Mouse (Mus musculus) lung, embryonic 16.5 days (tissue): ENCODE results near the gene Ammecr1. TPM values are rescaled to one million over a fixed set of nuclear protein-coding genes. Genes with fewer than 3 reads are reported as not detected.

Experiments used
- ATAC-seq: fragments of 200-750 bp; cut with Nextera tagmentation; 2 replicates; pipeline ENCODE4 v1.8.0; 2017; ENCODE audit warnings: low read depth, mild to moderate bottlenecking, moderate library complexity
- H3K27ac ChIP-seq: fragments of 300-500 bp; sonication (generic); 2 replicates; pipeline ENCODE4 v1.5.1; 2014; ENCODE audit warnings: mild to moderate bottlenecking, control low read depth, low read length
- H3K27me3 ChIP-seq: fragments of 300-500 bp; sonication (generic); 2 replicates; pipeline ENCODE4 v1.6.1; 2014; ENCODE audit warnings: low read depth, low read length, mixed read lengths; ENCODE audit not compliant: control insufficient read depth, insufficient read depth
- H3K36me3 ChIP-seq: fragments of 300-500 bp; sonication (generic); 2 replicates; pipeline ENCODE4 v1.6.1; 2014; ENCODE audit warnings: low read length; ENCODE audit not compliant: control insufficient read depth, insufficient read depth
- H3K4me1 ChIP-seq: fragments of 300-500 bp; sonication (generic); replicated peaks from 2 replicates; pipeline ENCODE4 v1.6.1; 2014; ENCODE audit warnings: low read length, mixed read lengths; ENCODE audit not compliant: control insufficient read depth, insufficient read depth
- H3K4me2 ChIP-seq: fragments of 300-500 bp; sonication (generic); 2 replicates; pipeline ENCODE4 v1.6.1; 2014; ENCODE audit warnings: low read depth, low read length, control low read depth
- H3K4me3 ChIP-seq: fragments of 300-500 bp; sonication (generic); 2 replicates; pipeline ENCODE4 v1.5.1; 2014; ENCODE audit warnings: mild to moderate bottlenecking, low read length, control low read depth
- H3K9ac ChIP-seq: fragments of 300-500 bp; sonication (generic); 2 replicates; pipeline ENCODE4 v1.6.1; 2014; ENCODE audit warnings: low read length, control low read depth
- H3K9me3 ChIP-seq: fragments of 300-500 bp; sonication (generic); 2 replicates; pipeline ENCODE4 v1.6.1; 2016; ENCODE audit warnings: low read length; ENCODE audit not compliant: control insufficient read depth
- WGBS: fragments of 180-500 bp; shearing (Covaris S2); extraction: QIAGEN DNeasy Blood & Tissue Kit; methylation state at CpG from one replicate; pipeline ENCODE4 v1.1.7; 2014; 5-methylcytosine and 5-hydroxymethylcytosine counted together
- polyA plus RNA-seq: library from polyadenylated mRNA; unstranded; fragments of >200 nt; fragmentation: Nextera tagmentation; extraction: Ambion mirVana; gene quantifications from 2 replicates; pipeline ENCODE4 v1.2.1, GENCODE M21; 2015

The Ammecr1 gene
- polyA plus RNA-seq, 1 experiment from 2014 or later = 9.3 TPM

GRCm38 (mm10) chrX:142838841-142839240 lies 127.7 kb downstream of the Ammecr1 start:
- ATAC-seq = no peak

GRCm38 (mm10) chrX:142837316-142837715 lies 129.2 kb downstream of the Ammecr1 start:
- H3K4me1 ChIP-seq = no peaks in the 10 kb centered on the region
- no peak overlapping the region for H3K4me3 ChIP-seq
- ATAC-seq = no peak
- no peaks in the 10 kb centered on the region for H3K27me3 ChIP-seq
- H3K9me3 ChIP-seq = no peaks in the 10 kb centered on the region
- H3K36me3 ChIP-seq = peaks cover 4% of the 10 kb centered on the region; the same call in 1 of the 2 replicates
- H3K9ac ChIP-seq = no peak overlapping the region
- no peak overlapping the region for H3K27ac ChIP-seq
- WGBS = 87% methylated on average over 3 of the region's 3 CpGs
- H3K4me2 ChIP-seq = no peak overlapping the region

More at GRCm38 (mm10) chrX:142838841-142839240, 127.7 kb downstream of the Ammecr1 start:
- no peak overlapping the region for H3K4me3 ChIP-seq
- H3K27me3 ChIP-seq = no peaks in the 10 kb centered on the region
- H3K9me3 ChIP-seq = no peaks in the 10 kb centered on the region
- H3K4me2 ChIP-seq = no peak overlapping the region
- WGBS = 91% methylated on average over 1 of the region's 2 CpGs
- H3K9ac ChIP-seq = no peak overlapping the region
- peaks cover 4% of the 10 kb centered on the region; the same call in 1 of the 2 replicates for H3K36me3 ChIP-seq
- H3K4me1 ChIP-seq = no peaks in the 10 kb centered on the region
- H3K27ac ChIP-seq = no peak overlapping the region

- no peak for ATAC-seq
- Histone ChIP-seq H3K4me3 (no peak overlapping the region), H3K9me3 (no peaks in the 10 kb centered on the region), H3K4me2 (no peak overlapping the region), H3K36me3 (peaks cover 4% of the 10 kb centered on the region; the same call in 1 of the 2 replicates), H3K27ac (no peak overlapping the region), H3K4me1 (no peaks in the 10 kb centered on the region), H3K27me3 (no peaks in the 10 kb centered on the region), H3K9ac (no peak overlapping the region)
- WGBS = 88% methylated on average over 7 of the region's 7 CpGs
Observed at GRCm38 (mm10) chrX:142836399-142836798, 130.1 kb downstream of the Ammecr1 start.

DNA sequence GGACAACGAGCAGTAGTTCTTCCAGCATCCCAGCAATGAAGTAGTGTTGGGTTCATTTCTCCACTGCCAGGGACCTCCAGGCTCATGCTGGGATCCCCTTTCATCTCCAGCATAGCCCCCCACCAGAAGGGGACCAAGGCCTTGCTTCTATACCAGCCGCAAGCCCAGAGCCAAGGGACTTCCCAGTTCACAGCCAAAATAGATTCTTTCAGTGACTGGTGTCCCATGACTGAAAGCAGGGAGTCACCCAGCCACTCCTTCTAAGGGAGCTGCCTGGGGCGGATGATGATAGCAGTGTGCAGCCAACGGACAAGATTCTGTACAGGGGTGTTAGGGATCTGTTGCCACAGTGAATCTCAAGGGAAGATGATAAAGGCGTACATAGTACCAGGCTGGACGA lies 131.7 kb downstream of the Ammecr1 start:
- Histone ChIP-seq H3K9me3 (no peaks in the 10 kb centered on the region), H3K27ac (no peak overlapping the region), H3K4me3 (no peak overlapping the region), H3K4me2 (no peak overlapping the region), H3K4me1 (no peaks in the 10 kb centered on the region), H3K27me3 (no peaks in the 10 kb centered on the region), H3K9ac (no peak overlapping the region), H3K36me3 (peaks cover 4% of the 10 kb centered on the region; the same call in 1 of the 2 replicates)
- ATAC-seq = no peak
- 90% methylated on average over 6 of the region's 6 CpGs for WGBS

DNA sequence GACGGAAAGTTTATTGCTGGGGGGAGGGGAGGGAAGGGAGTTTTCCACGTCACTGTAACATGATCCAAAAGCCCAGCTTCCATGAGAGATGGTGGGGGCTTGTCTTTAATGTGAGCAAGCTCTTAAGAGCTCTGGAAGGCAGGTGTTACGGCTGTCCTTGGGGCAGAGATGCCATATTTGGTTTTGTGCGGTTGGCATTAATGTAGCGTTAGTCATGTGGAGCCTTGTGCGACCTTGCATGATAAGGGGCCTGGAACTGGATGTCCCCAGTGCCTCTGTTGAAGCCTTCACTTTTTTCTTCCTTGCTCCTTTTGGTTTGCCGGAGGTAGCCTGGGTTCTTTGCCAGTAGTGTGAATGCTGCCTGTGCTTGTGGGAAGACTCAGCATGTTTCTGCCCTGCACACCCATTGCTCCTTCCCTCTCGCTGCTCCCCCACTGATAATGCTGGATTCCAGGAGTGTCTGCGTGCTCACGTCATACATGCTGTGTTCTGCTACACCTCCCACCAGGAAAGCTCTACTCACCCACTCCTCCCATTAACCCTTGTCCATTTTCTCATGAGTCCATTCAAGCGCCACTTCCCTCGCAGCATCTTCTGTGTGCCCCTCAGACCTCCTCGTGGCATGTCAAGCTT lies 133.2 kb downstream of the Ammecr1 start:
- no peak for ATAC-seq
- peaks cover 4% of the 10 kb centered on the region; the same call in 1 of the 2 replicates for H3K36me3 ChIP-seq
- no peak overlapping the region for H3K4me3 ChIP-seq
- H3K9ac ChIP-seq = no peak overlapping the region
- no peaks in the 10 kb centered on the region for H3K27me3 ChIP-seq
- 79% methylated on average over 13 of the region's 13 CpGs for WGBS
- H3K4me1 ChIP-seq = no peaks in the 10 kb centered on the region
- H3K27ac ChIP-seq = no peak overlapping the region
- no peaks in the 10 kb centered on the region for H3K9me3 ChIP-seq
- no peak overlapping the region for H3K4me2 ChIP-seq

DNA sequence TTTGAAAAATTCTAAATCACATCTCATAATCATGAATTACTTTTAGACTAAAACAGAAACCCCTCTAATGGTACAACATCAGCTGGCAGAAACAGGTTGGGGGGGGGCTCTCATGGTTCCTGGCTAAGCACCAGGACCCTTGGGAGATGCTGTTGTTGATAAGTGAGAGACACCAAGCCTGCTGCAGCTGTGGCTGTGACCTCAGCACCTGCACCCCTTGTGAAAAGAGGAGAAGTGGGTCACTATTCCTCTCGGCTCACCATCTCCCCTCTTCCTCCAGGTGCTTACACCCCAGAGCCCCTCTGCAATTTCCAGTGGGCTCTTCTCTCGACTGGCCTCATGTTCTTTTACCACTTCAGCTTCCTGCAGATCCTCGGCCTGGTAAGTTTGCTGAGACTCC lies 134.3 kb downstream of the Ammecr1 start:
- Histone ChIP-seq H3K9me3 (no peaks in the 10 kb centered on the region), H3K4me3 (no peak overlapping the region), H3K4me1 (no peaks in the 10 kb centered on the region), H3K4me2 (no peak overlapping the region), H3K27me3 (no peaks in the 10 kb centered on the region), H3K9ac (no peak overlapping the region), H3K27ac (no peak overlapping the region), H3K36me3 (peaks cover 4% of the 10 kb centered on the region; the same call in 1 of the 2 replicates)
- WGBS = 57% methylated on average over 3 of the region's 3 CpGs
- no peak for ATAC-seq

- no peaks in the 10 kb centered on the region; the same call in 1 of the 2 replicates for H3K36me3 ChIP-seq
- no peak overlapping the region for H3K9ac ChIP-seq
- H3K27ac ChIP-seq = no peak overlapping the region
- H3K4me1 ChIP-seq = no peaks in the 10 kb centered on the region
- H3K4me3 ChIP-seq = no peak overlapping the region
- no peak overlapping the region for H3K4me2 ChIP-seq
- no peaks in the 10 kb centered on the region for H3K9me3 ChIP-seq
- 86% methylated on average over 6 of the region's 6 CpGs for WGBS
- H3K27me3 ChIP-seq = no peaks in the 10 kb centered on the region
- no peak for ATAC-seq
Observed at GRCm38 (mm10) chrX:142830572-142830971, 136.0 kb downstream of the Ammecr1 start.

- no peak for ATAC-seq
- H3K27ac ChIP-seq = no peak overlapping the region
- H3K4me2 ChIP-seq = no peak overlapping the region
- no peak overlapping the region for H3K9ac ChIP-seq
- H3K4me3 ChIP-seq = no peak overlapping the region
- H3K27me3 ChIP-seq = no peaks in the 10 kb centered on the region
- no peaks in the 10 kb centered on the region for H3K9me3 ChIP-seq
- H3K36me3 ChIP-seq = no peaks in the 10 kb centered on the region
- 76% methylated on average over 11 of the region's 12 CpGs for WGBS
- H3K4me1 ChIP-seq = no peaks in the 10 kb centered on the region
Observed at GRCm38 (mm10) chrX:142829866-142830470, 136.6 kb downstream of the Ammecr1 start.

DNA sequence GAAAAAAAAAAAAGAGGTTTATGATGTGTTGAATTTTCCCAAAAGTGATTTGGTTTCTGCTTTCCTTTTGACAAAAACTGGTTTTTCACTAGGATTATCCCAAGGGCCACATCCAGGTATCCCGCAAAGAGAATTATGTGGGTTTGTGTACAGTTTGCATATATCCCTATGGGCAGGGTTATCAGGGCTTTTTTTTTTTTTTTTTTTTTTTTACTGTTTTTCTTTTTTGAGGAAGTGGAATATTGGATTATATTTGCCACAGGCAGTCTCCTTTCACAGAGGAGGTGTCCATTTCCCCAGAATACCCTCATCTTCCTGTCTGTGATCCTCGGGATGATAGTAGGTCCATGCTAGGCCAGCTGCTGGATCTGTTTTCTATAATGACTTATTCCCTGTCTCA lies 137.3 kb downstream of the Ammecr1 start:
- no peak overlapping the region for H3K9ac ChIP-seq
- WGBS = 81% methylated on average over 2 of the region's 2 CpGs
- ATAC-seq = no peak

More for the DNA sequence above, 137.3 kb downstream of the Ammecr1 start:
- Histone ChIP-seq H3K27me3 (no peaks in the 10 kb centered on the region), H3K9me3 (no peaks in the 10 kb centered on the region), H3K4me1 (no peaks in the 10 kb centered on the region), H3K27ac (no peak overlapping the region), H3K4me3 (no peak overlapping the region), H3K4me2 (no peak overlapping the region), H3K36me3 (no peaks in the 10 kb centered on the region)
